Mouse (Mus musculus) heart, embryonic 11.5 days (tissue): ENCODE data around the gene Fam25c. TPM values are rescaled to one million over a fixed set of nuclear protein-coding genes. Genes with fewer than 3 reads are reported as not detected.

Source experiments
- ATAC-seq: fragments of 200-750 bp; cut with Nextera tagmentation; replicated peaks from 2 replicates; pipeline ENCODE4 v1.8.0; 2017; ENCODE audit warnings: moderate library complexity; ENCODE audit not compliant: insufficient number of reproducible peaks, low FRiP score, low TSS enrichment
- H3K27ac ChIP-seq: fragments of 300-500 bp; sonication (generic); 2 replicates; pipeline ENCODE4 v1.5.1; 2014; ENCODE audit warnings: mild to moderate bottlenecking, low read depth, low read length
- H3K27me3 ChIP-seq: fragments of 300-500 bp; sonication (generic); 2 replicates; pipeline ENCODE4 v1.6.1; 2014; ENCODE audit warnings: mild to moderate bottlenecking, low read length, mixed read lengths; ENCODE audit not compliant: control insufficient read depth, insufficient read depth
- H3K36me3 ChIP-seq: fragments of 300-500 bp; sonication (generic); 2 replicates; pipeline ENCODE4 v1.6.1; 2014; ENCODE audit warnings: mild to moderate bottlenecking, low read length, moderate library complexity, mixed read lengths; ENCODE audit not compliant: control insufficient read depth, insufficient read depth
- H3K4me1 ChIP-seq: fragments of 300-500 bp; sonication (generic); 2 replicates; pipeline ENCODE4 v1.6.1; 2014; ENCODE audit warnings: low read length; ENCODE audit not compliant: control insufficient read depth, insufficient read depth
- H3K4me2 ChIP-seq: fragments of 300-500 bp; sonication (generic); 2 replicates; pipeline ENCODE4 v1.6.1; 2014; ENCODE audit warnings: mild to moderate bottlenecking, moderate library complexity
- H3K4me3 ChIP-seq: fragments of 300-500 bp; sonication (generic); 2 replicates; pipeline ENCODE4 v1.5.1; 2014; ENCODE audit warnings: low read depth, low read length
- H3K9ac ChIP-seq: fragments of 300-500 bp; sonication (generic); 2 replicates; pipeline ENCODE4 v1.6.1; 2014; ENCODE audit warnings: mild to moderate bottlenecking, low read depth, low read length, moderate library complexity
- H3K9me3 ChIP-seq: fragments of 300-500 bp; sonication (generic); replicated peaks from 2 replicates; pipeline ENCODE4 v1.6.1; 2016; ENCODE audit warnings: low read length; ENCODE audit not compliant: control insufficient read depth
- WGBS: fragments of 180-500 bp; shearing (Covaris S2); extraction: QIAGEN DNeasy Blood & Tissue Kit; methylation state at CpG from one replicate; pipeline ENCODE4 v1.1.7; 2014; ENCODE audit not compliant: insufficient replicate concordance; 5-methylcytosine and 5-hydroxymethylcytosine counted together
- polyA plus RNA-seq: library from polyadenylated mRNA; unstranded; fragments of >200 nt; fragmentation: Nextera tagmentation; extraction: Ambion mirVana; gene quantifications from 2 replicates; pipeline ENCODE4 v1.2.1, GENCODE M21; 2014

Gene Fam25c
- polyA plus RNA-seq, 1 experiment from 2014 or later, result not detected

- no peaks in the 10 kb centered on the region for H3K27me3 ChIP-seq
- H3K9me3 ChIP-seq, result no peaks in the 10 kb centered on the region
- H3K4me1 ChIP-seq, result no peaks in the 10 kb centered on the region
- no peak overlapping the region for H3K4me2 ChIP-seq
- no peak overlapping the region for H3K27ac ChIP-seq
- H3K4me3 ChIP-seq, result no peak overlapping the region
- ATAC-seq, result no peak
- H3K36me3 ChIP-seq, result no peaks in the 10 kb centered on the region
- 74% methylated on average over 7 of the region's 7 CpGs for WGBS
- no peak overlapping the region for H3K9ac ChIP-seq
Observed at GRCm38 (mm10) chr14:34348301-34348700, 6.9 kb downstream of the Fam25c start.

- no peak overlapping the region for H3K27ac ChIP-seq
- ATAC-seq, result no peak
- H3K27me3 ChIP-seq, result no peaks in the 10 kb centered on the region
- H3K4me3 ChIP-seq, result no peak overlapping the region
- 84% methylated on average over 5 of the region's 5 CpGs for WGBS
- no peak overlapping the region for H3K4me2 ChIP-seq
- H3K9ac ChIP-seq, result no peak overlapping the region
- H3K4me1 ChIP-seq, result no peaks in the 10 kb centered on the region
- no peaks in the 10 kb centered on the region for H3K36me3 ChIP-seq
- no peaks in the 10 kb centered on the region for H3K9me3 ChIP-seq
Observed at GRCm38 (mm10) chr14:34347084-34347483, 8.1 kb downstream of the Fam25c start.

- Histone ChIP-seq H3K27me3 (no peaks in the 10 kb centered on the region), H3K4me3 (no peak overlapping the region), H3K4me1 (no peaks in the 10 kb centered on the region), H3K36me3 (no peaks in the 10 kb centered on the region), H3K9ac (no peak overlapping the region), H3K9me3 (no peaks in the 10 kb centered on the region), H3K4me2 (no peak overlapping the region), H3K27ac (no peak overlapping the region)
- WGBS, result 59% methylated on average over 12 of the region's 12 CpGs
- ATAC-seq, result no peak
Observed at GRCm38 (mm10) chr14:34345771-34346566, 9.3 kb downstream of the Fam25c start.

GRCm38 (mm10) chr14:34344361-34344760, 10.9 kb downstream of the Fam25c start:
- H3K4me3 ChIP-seq, result no peak overlapping the region
- H3K27me3 ChIP-seq, result no peaks in the 10 kb centered on the region
- H3K9ac ChIP-seq, result no peak overlapping the region
- no peak for ATAC-seq
- H3K36me3 ChIP-seq, result peaks cover 4% of the 10 kb centered on the region
- H3K9me3 ChIP-seq, result no peaks in the 10 kb centered on the region
- H3K27ac ChIP-seq, result no peak overlapping the region
- H3K4me2 ChIP-seq, result no peak overlapping the region
- no peaks in the 10 kb centered on the region for H3K4me1 ChIP-seq
- WGBS, result 92% methylated on average over 5 of the region's 5 CpGs

GRCm38 (mm10) chr14:34343078-34343477, 12.2 kb downstream of the Fam25c start:
- no peak overlapping the region for H3K27ac ChIP-seq
- H3K4me2 ChIP-seq, result no peak overlapping the region
- ATAC-seq, result no peak
- WGBS, result 84% methylated on average over 4 of the region's 4 CpGs
- no peaks in the 10 kb centered on the region for H3K4me1 ChIP-seq
- H3K9ac ChIP-seq, result no peak overlapping the region
- H3K4me3 ChIP-seq, result no peak overlapping the region
- peaks cover 4% of the 10 kb centered on the region for H3K36me3 ChIP-seq
- H3K9me3 ChIP-seq, result no peaks in the 10 kb centered on the region
- H3K27me3 ChIP-seq, result no peaks in the 10 kb centered on the region

- ATAC-seq, result no peak
- Histone ChIP-seq H3K4me2 (no peak overlapping the region), H3K9me3 (no peaks in the 10 kb centered on the region), H3K36me3 (peaks cover 13% of the 10 kb centered on the region), H3K4me3 (no peak overlapping the region), H3K27ac (no peak overlapping the region), H3K4me1 (no peaks in the 10 kb centered on the region), H3K27me3 (no peaks in the 10 kb centered on the region), H3K9ac (no peak overlapping the region)
- WGBS, result 83% methylated on average over 4 of the region's 4 CpGs
Observed at GRCm38 (mm10) chr14:34341993-34342392, 13.2 kb downstream of the Fam25c start.

- H3K9ac ChIP-seq, result no peak overlapping the region
- 92% methylated on average over 1 of the region's 1 CpGs for WGBS
- H3K4me3 ChIP-seq, result no peak overlapping the region
- H3K9me3 ChIP-seq, result no peaks in the 10 kb centered on the region
- no peak overlapping the region for H3K27ac ChIP-seq
- H3K4me1 ChIP-seq, result no peaks in the 10 kb centered on the region
- ATAC-seq, result no peak
- no peaks in the 10 kb centered on the region for H3K27me3 ChIP-seq
- H3K36me3 ChIP-seq, result peaks cover 24% of the 10 kb centered on the region
- H3K4me2 ChIP-seq, result no peak overlapping the region
Observed at GRCm38 (mm10) chr14:34339446-34339845, 15.8 kb downstream of the Fam25c start.

- Histone ChIP-seq H3K9ac (no peak overlapping the region), H3K27ac (no peak overlapping the region), H3K4me1 (no peaks in the 10 kb centered on the region), H3K4me3 (no peak overlapping the region), H3K36me3 (peaks cover 24% of the 10 kb centered on the region), H3K27me3 (no peaks in the 10 kb centered on the region), H3K4me2 (no peak overlapping the region), H3K9me3 (no peaks in the 10 kb centered on the region)
- ATAC-seq, result no peak
- whole genome bisulfite sequencing, result 79% methylated on average over 5 of the region's 5 CpGs
Observed at GRCm38 (mm10) chr14:34332476-34332875, 22.8 kb downstream of the Fam25c start.

- no peak for ATAC-seq
- H3K36me3 ChIP-seq, result peaks cover 22% of the 10 kb centered on the region
- 83% methylated on average over 3 of the region's 3 CpGs for WGBS
Observed at GRCm38 (mm10) chr14:34331886-34332285, 23.3 kb downstream of the Fam25c start.

More at GRCm38 (mm10) chr14:34331886-34332285, 23.3 kb downstream of the Fam25c start:
- no peak overlapping the region for H3K9ac ChIP-seq
- no peak overlapping the region for H3K27ac ChIP-seq
- no peak overlapping the region for H3K4me2 ChIP-seq
- H3K4me3 ChIP-seq, result no peak overlapping the region
- H3K27me3 ChIP-seq, result no peaks in the 10 kb centered on the region
- H3K9me3 ChIP-seq, result no peaks in the 10 kb centered on the region
- H3K4me1 ChIP-seq, result no peaks in the 10 kb centered on the region
